Mouse (Mus musculus) ES-Bruce4 (cell line): ENCODE results near the gene D630023F18Rik. TPM values are rescaled to one million over a fixed set of nuclear protein-coding genes. Genes with fewer than 3 reads are reported as not detected.

Experiments
- H3K27ac ChIP-seq: 2 replicates; pipeline ENCODE4 v1.5.1; 2012; ENCODE audit warnings: low read length, inconsistent platforms; ENCODE audit not compliant: insufficient read depth
- H3K27me3 ChIP-seq: 2 replicates; pipeline ENCODE4 v1.6.1; 2012; ENCODE audit warnings: mild to moderate bottlenecking, low read length, inconsistent platforms; ENCODE audit not compliant: control insufficient read depth, poor library complexity, insufficient read depth, severe bottlenecking
- H3K36me3 ChIP-seq: 2 replicates; pipeline ENCODE4 v1.6.1; 2012; ENCODE audit warnings: inconsistent platforms, mild to moderate bottlenecking, low read length, moderate library complexity; ENCODE audit not compliant: control insufficient read depth, poor library complexity, insufficient read depth, severe bottlenecking
- H3K4me1 ChIP-seq: one replicate; pipeline ENCODE4 v1.8.1; 2011; ENCODE audit warnings: low read length; ENCODE audit not compliant: control insufficient read depth, insufficient read depth
- H3K4me3 ChIP-seq: 2 replicates; pipeline ENCODE4 v1.5.1; 2011; ENCODE audit warnings: low read depth, mild to moderate bottlenecking, low read length
- H3K9ac ChIP-seq: 2 replicates; pipeline ENCODE4 v1.6.1; 2012; ENCODE audit warnings: low read depth, mild to moderate bottlenecking, inconsistent platforms; ENCODE audit not compliant: poor library complexity, severe bottlenecking
- H3K9me3 ChIP-seq: replicated peaks from 2 replicates; pipeline ENCODE4 v1.6.1; 2012; ENCODE audit warnings: mild to moderate bottlenecking, low read length, inconsistent platforms; ENCODE audit not compliant: control insufficient read depth, poor library complexity, insufficient read depth, severe bottlenecking
- CTCF ChIP-seq: IDR thresholded peaks from one replicate; pipeline ENCODE4 v1.8.1; 2011; ENCODE audit warnings: low read depth, low read length
- EP300 ChIP-seq: IDR thresholded peaks from 2 replicates; pipeline ENCODE4 v1.6.1; 2011; ENCODE audit warnings: low read depth, low read length; ENCODE audit not compliant: insufficient read depth
- POLR2A ChIP-seq: IDR thresholded peaks from one replicate; pipeline ENCODE4 v1.8.1; 2011; ENCODE audit warnings: low read length; ENCODE audit not compliant: insufficient read depth
- polyA plus RNA-seq: library from polyadenylated mRNA; stranded (reverse); fragments of >200 nt; gene quantifications from 2 replicates; pipeline ENCODE4 v1.2.4, GENCODE M21; 2011; ENCODE audit warnings: low read depth; ENCODE audit not compliant: missing spikeins, insufficient read depth, insufficient read length

D630023F18Rik gene
- 7.2 and 9.9 TPM in 2 replicates for polyA plus RNA-seq

DNA sequence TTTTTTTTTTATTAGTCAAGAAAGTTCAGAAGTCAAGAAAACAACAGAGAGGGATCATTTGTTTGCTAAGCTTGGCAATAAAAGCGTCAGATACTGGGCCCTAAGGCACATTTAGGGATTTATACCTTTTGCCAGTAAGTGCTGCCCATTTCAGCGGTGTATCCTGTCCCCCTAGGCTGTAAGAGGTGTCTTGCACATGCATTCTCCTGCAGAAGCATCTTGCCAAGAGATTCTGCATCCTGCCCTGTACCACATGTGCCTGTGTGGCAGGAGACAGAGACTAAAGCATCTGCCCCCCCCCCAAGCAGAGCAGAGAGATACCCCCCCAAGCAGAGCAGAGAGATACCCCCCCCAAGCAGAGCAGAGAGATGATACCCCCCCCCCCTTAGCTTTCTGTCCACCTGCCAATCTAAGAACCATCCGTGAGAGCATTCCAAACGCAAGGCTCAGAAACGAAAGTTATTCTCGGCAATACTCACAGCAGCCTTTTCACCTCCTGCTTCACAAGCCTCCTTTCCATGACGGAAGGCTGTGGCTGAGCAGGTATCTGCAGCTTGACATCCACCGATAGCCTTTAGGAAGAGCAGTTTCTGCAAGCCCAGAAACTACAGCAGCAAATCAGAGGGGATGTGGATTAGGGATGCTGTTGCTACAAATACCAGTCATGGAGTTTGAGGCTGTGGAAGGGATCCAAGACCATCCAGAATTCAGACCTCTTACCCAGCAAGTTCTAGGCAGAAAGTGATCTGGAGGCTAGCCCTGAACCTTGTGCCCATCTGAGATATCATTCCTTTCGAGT is at the start of gene D630023F18Rik:
Gene D630023F18Rik (minus strand): TSS at position 641 of the 799 bp plus-strand sequence.
- Histone ChIP-seq H3K27me3 (no peaks in the 10 kb centered on the region), H3K4me1 (peaks cover 1% of the 10 kb centered on the region), H3K9me3 (no peaks in the 10 kb centered on the region), H3K4me3 (no peak within 1 kb of the TSS), H3K36me3 (no peaks in the 10 kb centered on the region), H3K9ac (no peak within 1 kb of the TSS), H3K27ac (no peak within 1 kb of the TSS)
- TF ChIP-seq CTCF = no peak
- TF ChIP-seq EP300 = no peak
- TF ChIP-seq POLR2A = no peak

DNA sequence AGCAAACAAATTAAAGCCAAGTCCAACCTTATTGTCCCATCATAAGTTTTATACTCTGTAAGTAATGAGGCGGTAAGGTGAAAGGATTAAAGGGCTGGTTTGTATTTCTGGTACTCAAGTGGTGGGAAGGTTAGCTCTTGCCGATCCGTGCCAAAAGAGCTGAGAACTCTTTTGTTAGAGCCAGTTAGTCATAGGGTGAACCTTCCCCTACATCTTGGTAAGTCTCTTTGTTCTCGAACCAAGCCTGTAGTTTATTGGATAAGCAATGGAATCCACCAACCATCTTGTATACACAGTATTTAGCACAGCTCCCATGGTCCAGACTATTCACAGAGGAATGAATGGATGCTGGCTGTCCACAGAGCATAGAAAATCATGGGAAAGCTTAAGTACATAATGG is 48.6 kb upstream of the D630023F18Rik start:
- Histone ChIP-seq H3K9ac (no peak overlapping the region), H3K9me3 (no peaks in the 10 kb centered on the region; the same call in 1 of the 2 replicates), H3K36me3 (peaks cover 16% of the 10 kb centered on the region), H3K27me3 (no peaks in the 10 kb centered on the region), H3K4me3 (no peak overlapping the region), H3K27ac (no peak overlapping the region), H3K4me1 (peaks cover 2% of the 10 kb centered on the region)
- TF ChIP-seq CTCF = no peak
- TF ChIP-seq POLR2A = no peak
- TF ChIP-seq EP300 = no peak

DNA sequence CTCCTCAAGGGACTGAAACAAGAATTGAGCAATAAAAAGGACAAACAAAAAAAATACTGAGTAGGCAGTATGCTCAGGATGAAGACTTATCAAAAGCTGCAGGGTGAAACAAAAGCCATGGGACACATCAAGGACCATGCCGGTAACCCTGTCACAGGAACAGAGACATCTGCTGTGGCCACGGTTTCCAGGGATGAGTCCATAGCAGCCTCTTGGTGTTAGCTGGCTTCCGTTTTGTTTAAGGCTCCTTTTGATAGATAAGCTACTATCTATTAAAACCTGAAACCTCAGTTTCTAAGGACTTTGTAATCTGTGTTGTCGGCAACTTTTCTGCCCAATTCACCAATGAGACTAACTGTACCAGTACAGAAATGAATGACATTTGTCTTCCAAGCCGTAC is 46.9 kb upstream of the D630023F18Rik start:
- Histone ChIP-seq H3K36me3 (peaks cover 21% of the 10 kb centered on the region), H3K27ac (no peak overlapping the region), H3K9ac (no peak overlapping the region), H3K27me3 (no peaks in the 10 kb centered on the region), H3K4me1 (peaks cover 2% of the 10 kb centered on the region), H3K4me3 (no peak overlapping the region), H3K9me3 (no peaks in the 10 kb centered on the region; the same call in 1 of the 2 replicates)
- no peak for TF ChIP-seq CTCF

GRCm38 (mm10) chr1:65169536-65169935 is 46.5 kb upstream of the D630023F18Rik start:
- H3K9me3 ChIP-seq = no peaks in the 10 kb centered on the region
- peaks cover 2% of the 10 kb centered on the region for H3K4me1 ChIP-seq
- no peak overlapping the region for H3K4me3 ChIP-seq
- no peak overlapping the region for H3K9ac ChIP-seq
- peaks cover 25% of the 10 kb centered on the region for H3K36me3 ChIP-seq
- H3K27ac ChIP-seq = no peak overlapping the region
- no peaks in the 10 kb centered on the region for H3K27me3 ChIP-seq
- no peak for TF ChIP-seq CTCF
- TF ChIP-seq POLR2A = no peak

- peaks cover under 1% of the 10 kb centered on the region for H3K4me1 ChIP-seq
- no peak overlapping the region for H3K9ac ChIP-seq
- H3K9me3 ChIP-seq = no peaks in the 10 kb centered on the region
- no peak overlapping the region for H3K27ac ChIP-seq
- H3K36me3 ChIP-seq = peaks cover 32% of the 10 kb centered on the region
- TF ChIP-seq POLR2A (no peak), CTCF (no peak), EP300 (no peak)
- H3K27me3 ChIP-seq = no peaks in the 10 kb centered on the region
- H3K4me3 ChIP-seq = no peak overlapping the region
Observed at GRCm38 (mm10) chr1:65167496-65167895, 44.5 kb upstream of the D630023F18Rik start.

DNA sequence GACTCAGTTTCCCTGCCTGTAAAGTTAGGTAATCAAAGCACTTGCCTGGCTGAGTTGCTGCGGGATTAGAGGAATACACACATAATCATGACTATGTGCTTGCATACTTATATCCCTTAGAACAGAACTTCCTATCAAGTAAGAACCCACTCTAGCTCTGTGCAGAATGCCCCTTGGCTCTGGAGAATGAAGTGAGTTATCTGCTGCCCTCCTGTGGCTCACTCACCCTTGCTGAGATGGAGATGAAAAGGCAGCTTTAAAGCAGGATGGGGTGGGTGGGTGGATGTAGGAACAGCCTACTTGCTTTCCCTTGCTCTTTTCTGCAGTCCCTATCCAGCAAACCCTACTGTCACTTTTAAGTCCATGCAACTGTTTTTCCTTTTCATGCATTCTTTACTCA is 39.2 kb upstream of the D630023F18Rik start:
- Histone ChIP-seq H3K4me3 (no peak overlapping the region), H3K4me1 (no peaks in the 10 kb centered on the region), H3K9ac (no peak overlapping the region), H3K36me3 (peaks cover 34% of the 10 kb centered on the region), H3K27ac (no peak overlapping the region), H3K9me3 (no peaks in the 10 kb centered on the region), H3K27me3 (no peaks in the 10 kb centered on the region)
- TF ChIP-seq EP300 (no peak), CTCF (peak; percentile 14), POLR2A (no peak)
